Mouse (Mus musculus) liver, adult (tissue): Measurements from ENCODE around the gene Cyp4v3.

Source experiments
- GATA4 ChIP-seq: IDR thresholded peaks from 2 replicates; pipeline ENCODE4 v1.6.1; 2014; ENCODE audit warnings: mild to moderate bottlenecking, low read length; ENCODE audit not compliant: insufficient replicate concordance

Gene Cyp4v3

DNA sequence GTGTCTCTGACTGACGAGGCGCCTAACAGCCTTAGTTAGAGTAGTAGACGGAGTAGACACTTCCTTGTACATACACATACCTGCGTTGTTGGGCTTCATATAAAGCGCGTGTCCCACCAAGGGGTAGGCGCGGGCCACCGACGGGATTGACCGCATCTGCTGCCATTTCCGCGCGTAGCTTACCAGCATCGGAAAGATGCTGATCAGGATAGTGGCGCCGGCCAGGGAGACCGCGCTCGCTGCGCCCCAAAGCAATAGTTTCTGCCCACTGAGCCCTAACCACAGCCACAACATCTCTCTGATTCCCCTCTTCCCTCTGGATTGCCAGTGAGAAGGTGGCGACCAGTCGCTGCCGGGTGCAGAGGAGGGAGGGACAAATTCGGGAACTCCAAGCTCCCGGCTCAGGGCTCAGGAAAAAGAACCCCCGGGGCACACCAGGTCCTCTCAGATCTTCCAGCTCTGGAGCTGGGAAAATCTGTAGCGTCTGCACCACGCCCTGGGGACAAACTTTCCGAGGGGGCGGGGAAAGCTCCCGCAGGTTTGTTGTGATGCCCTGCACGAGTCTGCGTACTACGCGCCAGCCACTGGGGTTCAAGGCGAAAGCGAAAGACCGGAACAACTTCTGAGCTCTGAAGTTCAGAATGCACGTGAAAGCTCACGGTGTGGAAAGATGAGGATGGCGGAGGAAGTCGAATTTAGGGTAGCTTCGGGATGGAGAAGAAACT is at the start of gene Cyp4v3:
Gene Cyp4v3, minus strand, starts transcription at position 532 of the 725 bp plus-strand sequence.
- TF ChIP-seq GATA4 = no peak

DNA sequence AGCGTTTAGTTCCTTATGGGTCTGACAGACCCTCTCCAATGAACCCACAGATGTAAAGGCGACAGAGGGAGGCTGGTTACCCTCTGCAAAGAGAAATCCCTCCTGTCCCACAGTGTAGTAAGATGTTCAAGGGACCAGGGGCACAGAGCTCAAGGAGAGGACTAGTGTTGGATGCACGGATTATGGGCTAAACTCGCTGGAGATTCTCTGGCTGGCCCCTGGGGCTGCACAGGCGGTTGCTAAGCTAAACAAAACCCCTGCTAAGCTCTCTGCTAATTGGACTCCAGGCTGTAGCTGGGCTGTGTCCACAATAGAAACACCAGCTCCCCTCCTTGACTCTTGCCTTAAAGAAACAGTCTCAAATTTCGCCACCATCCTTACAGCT is 48.9 kb upstream of the Cyp4v3 start, which contains the start of gene Fam149a:
Gene Fam149a, minus strand, starts transcription at position 329 of the 385 bp plus-strand sequence.
- TF ChIP-seq GATA4 = no peak

DNA sequence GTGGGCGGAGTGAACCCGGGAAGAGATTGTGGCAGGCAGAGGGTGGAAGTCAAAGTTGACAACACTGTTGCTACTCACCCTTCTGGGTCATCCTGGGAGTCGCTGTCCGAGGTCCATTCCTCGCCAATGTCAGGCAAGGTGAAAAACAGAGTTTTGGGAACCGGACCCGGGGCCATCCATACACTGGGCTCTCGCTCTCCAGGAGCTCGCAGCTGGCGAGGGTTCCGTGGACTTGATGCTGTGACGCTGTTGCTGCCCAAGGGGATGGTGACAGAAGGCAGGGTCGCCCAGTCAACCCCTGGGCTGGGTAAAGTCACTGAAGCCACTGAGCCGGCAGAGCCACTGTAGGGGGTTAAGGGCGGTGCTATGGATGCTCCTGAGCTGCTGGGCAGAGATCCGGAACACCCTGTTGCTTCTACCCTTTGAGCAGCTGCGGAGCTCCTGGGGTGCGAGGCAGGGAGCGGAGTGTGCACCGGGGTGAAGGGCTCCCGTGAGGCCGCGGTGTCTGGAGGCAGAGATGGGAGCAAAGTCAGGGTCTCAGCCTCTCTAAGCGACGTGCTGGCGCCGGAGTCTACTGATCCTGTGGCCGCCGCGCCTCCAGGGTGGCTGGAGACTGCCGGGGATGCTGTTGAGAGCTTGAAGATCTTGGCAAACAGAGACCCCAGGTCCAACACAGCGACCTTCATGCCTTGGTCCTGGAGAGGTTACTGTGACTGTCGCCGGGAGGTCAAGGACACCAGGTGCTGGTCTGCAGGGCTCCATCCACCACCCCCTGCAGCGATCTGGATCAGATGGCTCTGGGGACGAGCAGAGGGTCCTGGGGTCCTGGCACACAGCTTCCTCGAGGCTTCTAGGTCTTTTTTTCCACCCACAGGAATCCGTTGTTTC is 48.3 kb upstream of the Cyp4v3 start:
- no peak for TF ChIP-seq GATA4

DNA sequence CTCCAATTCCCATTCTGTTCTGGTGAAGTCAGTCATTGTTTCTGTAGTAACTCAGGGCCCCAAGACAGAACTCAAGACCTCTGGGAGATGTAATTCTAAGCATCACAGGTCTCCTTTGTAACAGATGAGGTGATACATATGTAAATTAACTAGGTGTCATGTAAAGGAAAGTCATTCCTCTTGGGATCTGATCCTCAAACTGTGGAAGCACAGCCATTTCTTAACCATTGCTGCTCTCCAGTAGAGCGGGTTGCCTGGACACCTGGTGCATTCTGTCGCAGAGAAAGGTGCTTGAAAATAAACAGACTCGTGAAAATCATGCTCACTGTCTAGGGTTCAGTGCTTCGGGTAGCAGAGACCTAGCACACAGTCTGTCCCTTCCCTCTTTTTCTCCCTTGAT is 47.6 kb upstream of the Cyp4v3 start:
- no peak for TF ChIP-seq GATA4

DNA sequence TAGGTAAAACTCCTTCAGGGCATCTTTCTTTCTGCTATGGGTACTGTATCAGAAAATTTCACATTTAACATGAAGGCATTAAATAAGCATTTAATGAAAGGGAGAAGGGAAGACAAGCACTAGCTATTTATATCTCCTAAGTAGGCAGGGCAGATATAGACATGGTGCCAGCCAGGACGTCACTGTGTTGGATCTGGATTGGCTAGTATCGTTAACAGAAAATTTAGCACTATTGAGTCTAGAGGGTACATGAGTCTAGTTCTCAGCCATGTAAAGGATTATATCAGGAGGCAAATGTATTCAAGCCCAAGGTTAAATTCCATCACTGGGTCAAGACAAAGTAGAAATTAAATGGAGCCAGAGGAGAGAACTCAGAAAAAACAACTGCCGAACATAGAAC is 41.1 kb upstream of the Cyp4v3 start:
- TF ChIP-seq GATA4 = no peak

DNA sequence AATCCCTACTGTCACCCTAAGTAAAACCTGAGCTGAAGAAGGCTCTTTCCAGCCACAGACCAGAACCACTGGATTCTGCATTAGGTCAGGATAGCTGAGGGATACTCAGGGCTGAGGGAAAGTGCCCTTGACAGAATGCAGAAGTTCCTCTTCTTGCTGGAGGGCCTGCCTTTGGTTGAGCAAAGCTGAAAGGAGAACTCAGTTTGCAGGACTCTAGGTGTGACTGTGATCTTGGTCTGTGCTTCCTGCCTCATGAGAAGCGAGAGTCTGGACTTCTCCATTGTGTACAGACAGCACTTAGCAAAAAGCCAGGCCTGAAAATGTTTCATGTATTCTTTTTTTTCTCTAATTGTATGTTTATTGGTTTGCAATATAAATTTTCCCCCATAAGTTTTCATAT is 34.1 kb upstream of the Cyp4v3 start:
- TF ChIP-seq GATA4 = no peak

DNA sequence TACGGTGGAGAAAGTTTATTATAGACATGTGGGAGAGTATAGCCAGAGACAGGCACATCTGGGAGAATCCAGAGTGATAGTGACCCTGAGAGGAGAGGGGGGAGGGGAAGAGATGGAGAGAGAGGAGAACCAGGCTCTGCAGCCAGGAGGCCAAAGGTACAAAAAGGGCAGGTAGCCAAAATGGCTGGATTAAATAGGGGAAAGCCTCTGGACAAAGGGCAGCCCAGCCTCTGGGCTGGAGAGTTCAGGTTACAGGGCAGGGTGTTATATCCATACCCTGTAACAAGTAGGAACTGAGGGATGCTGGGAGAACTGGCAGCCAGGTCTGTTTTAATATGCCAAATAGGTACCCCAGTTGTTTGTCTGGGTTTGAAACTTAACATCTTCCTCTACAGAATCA is 30.2 kb upstream of the Cyp4v3 start:
- no peak for TF ChIP-seq GATA4

DNA sequence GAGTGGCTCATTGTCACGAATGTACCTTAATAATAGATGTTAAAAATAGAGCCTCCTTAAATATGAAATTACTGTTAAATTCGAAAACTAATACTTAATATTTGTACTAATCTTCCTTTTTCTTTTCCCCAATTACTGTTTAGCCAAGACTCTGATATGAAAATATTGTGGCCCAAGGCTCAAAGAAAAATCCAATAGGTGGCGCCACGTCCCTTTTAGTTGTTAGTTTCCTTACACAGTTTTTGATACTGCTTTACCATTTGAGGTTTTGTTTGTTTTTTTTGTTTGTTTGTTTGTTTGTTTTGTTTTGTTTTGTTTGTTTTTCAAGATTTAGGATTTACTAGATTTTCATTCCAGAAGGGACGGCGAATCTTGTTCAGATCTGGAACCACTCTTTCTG is 29.3 kb upstream of the Cyp4v3 start:
- no peak for TF ChIP-seq GATA4

DNA sequence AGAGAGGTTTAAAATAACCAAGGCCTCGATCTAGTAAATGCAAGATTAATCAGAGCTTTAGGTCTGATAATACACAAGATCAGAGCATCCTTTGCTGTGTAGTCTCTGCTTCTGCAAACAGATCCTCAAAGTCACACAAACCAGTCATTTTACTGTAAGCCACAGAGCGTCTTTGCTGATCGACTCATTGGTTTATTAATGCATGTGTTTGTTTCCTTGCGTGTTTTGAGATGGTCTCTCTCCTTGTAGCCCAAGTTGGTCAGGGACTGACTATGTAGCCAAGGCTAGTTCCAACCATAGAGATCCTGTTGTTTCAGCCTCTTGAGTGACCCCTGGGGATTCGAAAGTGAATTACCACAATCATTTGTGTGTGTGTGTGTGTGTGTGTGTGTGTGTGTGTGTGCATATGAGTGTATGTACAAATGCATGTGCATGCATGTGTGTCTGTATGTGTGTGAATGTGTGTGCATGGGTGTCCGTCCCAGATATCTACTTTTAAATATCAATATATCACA is 26.1 kb upstream of the Cyp4v3 start:
- TF ChIP-seq GATA4 = no peak

DNA sequence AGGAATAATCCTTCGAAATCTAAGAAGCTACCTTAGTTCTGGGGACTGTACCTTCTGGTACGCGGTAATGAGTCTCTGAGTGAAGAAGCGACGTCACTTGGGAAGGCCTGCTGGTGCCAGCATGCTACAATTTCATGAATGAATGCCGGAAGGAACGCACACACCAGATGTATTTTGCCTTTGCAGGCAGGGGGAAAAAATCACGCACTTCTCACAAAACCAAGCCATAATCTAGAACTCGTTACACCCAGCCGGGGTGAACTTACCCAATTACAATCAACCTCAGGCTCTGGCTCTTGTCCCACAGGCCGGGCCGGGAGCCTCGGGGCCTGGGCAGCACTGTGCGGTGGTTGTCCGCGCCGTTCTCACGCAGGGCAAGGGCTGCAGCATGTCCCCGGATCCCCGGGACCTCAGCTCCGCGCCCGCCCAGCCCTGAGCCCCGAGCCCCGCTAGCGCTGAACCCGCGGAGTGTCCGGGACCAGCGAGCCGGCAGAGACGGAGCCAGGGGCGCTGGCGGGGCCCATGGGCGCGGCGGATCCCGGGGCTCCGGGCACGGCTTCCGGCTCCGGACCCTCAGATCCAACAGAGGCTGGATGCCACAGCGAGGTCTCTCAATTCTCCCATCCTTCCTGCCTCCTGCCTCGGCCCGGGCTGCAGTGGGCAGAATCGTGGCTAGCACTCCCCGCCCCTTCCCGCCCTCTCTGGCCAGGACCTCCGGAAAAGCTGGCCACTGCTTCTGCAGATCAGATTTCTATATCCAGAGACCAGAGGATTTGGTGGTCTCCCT is 25.3 kb upstream of the Cyp4v3 start:
- TF ChIP-seq GATA4 = no peak

DNA sequence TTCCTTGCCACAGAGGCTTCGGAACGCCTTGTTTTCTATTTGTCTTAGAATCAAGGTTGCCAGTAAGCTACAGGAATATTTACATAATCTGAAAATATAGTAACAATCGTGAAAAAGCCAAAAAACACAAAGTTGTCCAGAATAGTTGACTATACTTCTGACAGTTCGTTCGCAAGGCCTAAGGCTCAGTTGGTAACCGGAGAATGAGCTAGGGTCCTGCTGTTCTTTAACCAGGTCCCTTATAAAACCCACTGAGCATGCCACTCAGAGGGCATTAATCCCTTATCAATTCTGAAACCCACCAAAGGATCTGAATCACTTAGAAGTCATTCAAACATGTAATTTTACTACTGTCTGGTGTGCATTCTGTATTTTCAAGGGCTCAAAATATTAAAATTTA is 22.8 kb upstream of the Cyp4v3 start:
- no peak for TF ChIP-seq GATA4

DNA sequence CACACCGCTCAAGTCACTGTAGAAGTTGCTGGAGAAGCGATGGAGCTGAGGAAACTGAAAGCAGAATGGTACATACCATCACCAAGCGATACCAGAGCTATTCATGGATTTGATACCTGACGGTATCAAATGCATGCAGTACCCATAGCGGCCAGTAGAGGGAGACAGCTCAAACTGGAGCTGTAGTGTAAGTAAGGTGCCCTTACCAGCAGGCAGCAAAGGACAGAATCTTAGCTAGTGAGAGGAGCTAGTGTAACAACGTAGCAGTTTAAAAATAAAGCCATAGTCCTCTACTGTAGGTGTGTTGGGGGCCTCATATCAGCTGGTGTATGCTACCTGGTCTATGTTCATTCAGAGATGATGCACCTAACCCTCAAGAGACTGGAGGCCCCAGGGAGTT is 12.0 kb upstream of the Cyp4v3 start:
- TF ChIP-seq GATA4 = no peak

DNA sequence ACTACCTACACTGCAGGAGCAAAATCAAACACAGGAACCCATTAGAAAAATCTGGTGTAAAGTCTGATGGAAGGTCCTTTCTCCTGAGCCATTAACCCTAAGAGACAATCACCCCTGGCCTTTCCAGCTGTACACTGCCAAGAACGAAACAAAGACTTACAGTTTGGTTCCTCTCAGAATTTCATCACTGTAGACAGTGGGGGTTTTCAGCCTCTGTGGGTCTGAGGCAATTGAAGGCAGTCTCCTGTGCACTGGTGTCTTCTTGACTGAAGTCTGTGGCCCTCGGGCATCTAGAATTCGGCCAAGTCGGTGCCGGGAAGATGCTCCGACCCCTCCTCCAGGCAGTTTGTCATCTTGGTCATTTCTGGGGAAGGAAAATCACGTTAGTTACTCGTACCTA is 11.3 kb upstream of the Cyp4v3 start:
- TF ChIP-seq GATA4 = no peak

DNA sequence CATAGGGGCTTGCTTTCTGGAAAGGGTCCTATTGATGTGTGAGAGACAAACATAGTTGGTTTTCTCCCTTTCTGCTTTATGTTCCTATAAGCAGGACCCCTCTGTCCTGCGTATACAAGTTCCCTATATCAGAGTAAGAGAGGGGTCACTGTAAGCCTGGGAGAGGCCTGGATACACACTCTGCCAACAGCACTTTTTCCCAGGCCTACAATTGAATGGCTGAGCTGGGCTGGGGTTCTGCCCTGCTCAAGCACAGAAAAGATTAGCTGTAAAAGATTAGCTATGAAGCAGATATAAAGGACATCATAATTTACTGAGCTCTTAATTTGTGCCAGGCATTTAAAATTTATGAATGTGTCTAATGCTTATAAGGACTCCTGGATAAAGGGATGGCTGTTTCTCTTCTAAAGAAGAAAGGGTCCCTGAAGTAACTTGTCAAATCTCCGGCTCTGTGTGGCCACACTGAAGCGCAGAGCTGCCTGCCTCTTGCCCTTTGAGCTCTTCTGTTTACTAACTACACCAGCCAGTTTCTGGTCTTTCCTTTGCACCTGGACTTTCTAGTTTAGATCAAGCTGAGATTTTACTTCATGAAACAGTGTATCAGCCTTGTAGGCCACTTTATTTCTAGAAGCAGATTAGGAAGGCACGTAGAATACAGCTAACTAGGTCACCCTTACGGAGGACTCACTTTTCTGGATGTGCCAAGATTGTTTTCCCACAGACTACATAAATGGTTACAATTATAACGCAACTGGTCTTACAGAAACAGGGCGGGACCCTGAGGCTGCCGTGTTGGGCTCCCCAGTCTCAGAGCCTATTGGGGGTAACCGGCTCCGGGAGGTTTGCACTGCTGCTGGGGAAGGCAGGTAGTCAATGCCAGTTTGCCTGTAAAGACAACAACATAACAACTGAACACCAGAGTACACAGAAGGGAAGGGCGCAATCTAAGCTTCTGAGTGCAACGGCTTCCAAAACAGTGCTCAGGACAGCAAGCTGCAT is 8.9 kb upstream of the Cyp4v3 start:
- no peak for TF ChIP-seq GATA4
